Mouse (Mus musculus): ENCODE measurements around the gene Ffar3. TPM values are rescaled to one million over a fixed set of nuclear protein-coding genes. Genes with fewer than 3 reads are reported as not detected.

The Ffar3 gene
- polyA plus RNA-seq, 1 experiment from 2014 or later: not detected

- Histone ChIP-seq H3K9ac (replicated peaks) (no peak overlapping the region), H3K4me3 (replicated peaks) (no peak overlapping the region), H3K27me3 (replicated peaks) (no peaks in the 10 kb centered on the region), H3K9me3 (replicated peaks) (no peaks in the 10 kb centered on the region), H3K4me2 (no peak overlapping the region), H3K4me1 (no peaks in the 10 kb centered on the region), H3K27ac (replicated peaks) (no peak overlapping the region), H3K36me3 (no peaks in the 10 kb centered on the region)
- no peak for ATAC-seq (ENCODE audit: low FRiP score)
- 71% methylated on average over 6 of the region's 6 CpGs for WGBS
Measured at GRCm38 (mm10) chr7:30820131-30820530, 35.8 kb downstream of the Ffar3 start.

DNA sequence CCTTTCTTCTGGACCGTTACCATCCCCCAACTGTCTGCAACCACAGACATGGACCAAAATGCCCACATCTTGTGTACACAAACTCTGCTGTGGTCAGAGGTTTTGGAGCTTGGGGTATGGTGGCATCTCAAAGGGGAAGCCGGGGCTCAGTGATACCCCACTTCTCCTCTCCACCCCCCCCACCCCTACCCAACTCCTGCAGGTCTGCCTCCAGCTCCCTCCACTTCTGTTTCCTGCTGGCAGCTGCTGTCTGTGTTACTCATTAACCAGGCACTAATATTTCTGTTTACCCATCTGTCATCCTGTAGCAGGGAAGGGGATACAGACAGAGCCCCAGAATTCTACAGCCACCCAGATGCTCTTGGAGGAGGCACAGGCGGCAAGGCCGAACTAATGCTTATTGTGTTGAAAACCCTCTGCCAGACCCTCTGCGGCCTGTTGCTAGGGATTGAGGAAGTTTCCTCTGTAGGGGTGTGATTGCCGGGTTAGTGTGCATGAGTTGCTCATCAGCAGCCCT, 43.6 kb downstream of the Ffar3 start:
- Histone ChIP-seq H3K27me3 (replicated peaks) (no peaks in the 10 kb centered on the region), H3K27ac (replicated peaks) (no peak overlapping the region), H3K9ac (replicated peaks) (no peak overlapping the region), H3K4me3 (replicated peaks) (no peak overlapping the region), H3K9me3 (replicated peaks) (no peaks in the 10 kb centered on the region), H3K4me2 (no peak overlapping the region), H3K4me1 (no peaks in the 10 kb centered on the region), H3K36me3 (no peaks in the 10 kb centered on the region)
- no peak for ATAC-seq (ENCODE audit: low FRiP score)
- 62% methylated on average over 6 of the region's 6 CpGs for WGBS

GRCm38 (mm10) chr7:30811757-30812290, 44.2 kb downstream of the Ffar3 start:
- Histone ChIP-seq H3K4me2 (no peak overlapping the region), H3K27ac (replicated peaks) (no peak overlapping the region), H3K27me3 (replicated peaks) (no peaks in the 10 kb centered on the region), H3K4me1 (no peaks in the 10 kb centered on the region), H3K4me3 (replicated peaks) (no peak overlapping the region), H3K9me3 (replicated peaks) (no peaks in the 10 kb centered on the region), H3K9ac (replicated peaks) (no peak overlapping the region), H3K36me3 (no peaks in the 10 kb centered on the region)
- ATAC-seq (ENCODE audit: low FRiP score): no peak
- WGBS: 67% methylated on average over 9 of the region's 9 CpGs

- 54% methylated on average over 6 of the region's 6 CpGs for WGBS
- H3K27ac ChIP-seq (replicated peaks): no peak overlapping the region
- no peaks in the 10 kb centered on the region for H3K9me3 ChIP-seq (replicated peaks)
- H3K4me2 ChIP-seq: no peak overlapping the region
- H3K4me1 ChIP-seq: no peaks in the 10 kb centered on the region
- no peaks in the 10 kb centered on the region for H3K27me3 ChIP-seq (replicated peaks)
- ATAC-seq (ENCODE audit: low FRiP score): no peak
- H3K4me3 ChIP-seq (replicated peaks): no peak overlapping the region
- H3K36me3 ChIP-seq: no peaks in the 10 kb centered on the region
- no peak overlapping the region for H3K9ac ChIP-seq (replicated peaks)
Measured at GRCm38 (mm10) chr7:30810319-30810718, 45.7 kb downstream of the Ffar3 start.

- H3K27ac ChIP-seq (replicated peaks): no peak overlapping the region
- 49% methylated on average over 6 of the region's 6 CpGs for WGBS
- no peaks in the 10 kb centered on the region for H3K27me3 ChIP-seq (replicated peaks)
- no peak for ATAC-seq (ENCODE audit: low FRiP score)
- no peaks in the 10 kb centered on the region for H3K36me3 ChIP-seq
- no peaks in the 10 kb centered on the region for H3K9me3 ChIP-seq (replicated peaks)
- no peak overlapping the region for H3K4me3 ChIP-seq (replicated peaks)
- H3K9ac ChIP-seq (replicated peaks): no peak overlapping the region
- H3K4me2 ChIP-seq: no peak overlapping the region
- no peaks in the 10 kb centered on the region for H3K4me1 ChIP-seq
Measured at GRCm38 (mm10) chr7:30805924-30806323, 50.1 kb downstream of the Ffar3 start.

Other genes starting within 250 kb of the Ffar3 start
- 0.87 and 2.3 TPM in 2 replicates for gene Upk1a, start 243.3 kb downstream of the Ffar3 start, polyA plus RNA-seq (2015; fragmentation: Nextera tagmentation; extraction: Ambion mirVana)
- 1,176 and 1,358 TPM in 2 replicates for gene Cox6b1, start 230.0 kb downstream of the Ffar3 start, polyA plus RNA-seq (2015; fragmentation: Nextera tagmentation; extraction: Ambion mirVana)
- not detected in 2 replicates for gene Etv2, start 220.3 kb downstream of the Ffar3 start, polyA plus RNA-seq (2015; fragmentation: Nextera tagmentation; extraction: Ambion mirVana)
- 125 and 129 TPM in 2 replicates for gene Rbm42, start 205.9 kb downstream of the Ffar3 start, polyA plus RNA-seq (2015; fragmentation: Nextera tagmentation; extraction: Ambion mirVana)
- 22.5 and 29.3 TPM in 2 replicates for gene Haus5, start 191.2 kb downstream of the Ffar3 start, polyA plus RNA-seq (2015; fragmentation: Nextera tagmentation; extraction: Ambion mirVana)
- not detected in 2 replicates for gene Pmis2, start 184.6 kb downstream of the Ffar3 start, polyA plus RNA-seq (2015; fragmentation: Nextera tagmentation; extraction: Ambion mirVana)
- gene 2200002J24Rik, start 157.3 kb downstream of the Ffar3 start, polyA plus RNA-seq (2015; fragmentation: Nextera tagmentation; extraction: Ambion mirVana): 0.34 TPM in 1 of 2 replicates, not detected in the other
- gene Atp4a, start 144.0 kb downstream of the Ffar3 start, polyA plus RNA-seq (2015; fragmentation: Nextera tagmentation; extraction: Ambion mirVana): 2.8 and 3.2 TPM in 2 replicates
- 284 and 304 TPM in 2 replicates for gene Tmem147, start 126.6 kb downstream of the Ffar3 start, polyA plus RNA-seq (2015; fragmentation: Nextera tagmentation; extraction: Ambion mirVana)
- 0.73 and 1.0 TPM in 2 replicates for gene Gapdhs, start 112.5 kb downstream of the Ffar3 start, polyA plus RNA-seq (2015; fragmentation: Nextera tagmentation; extraction: Ambion mirVana)
- gene Sbsn, start 104.7 kb downstream of the Ffar3 start, polyA plus RNA-seq (2015; fragmentation: Nextera tagmentation; extraction: Ambion mirVana): 1.6 and 2.0 TPM in 2 replicates
- 3.7 and 6.2 TPM in 2 replicates for gene Dmkn, start 92.4 kb downstream of the Ffar3 start, polyA plus RNA-seq (2015; fragmentation: Nextera tagmentation; extraction: Ambion mirVana)
- gene Krtdap, start 68.3 kb downstream of the Ffar3 start, polyA plus RNA-seq (2015; fragmentation: Nextera tagmentation; extraction: Ambion mirVana): 2.4 and 10.4 TPM in 2 replicates
- gene Ffar2, start 32.4 kb downstream of the Ffar3 start, polyA plus RNA-seq (2015; fragmentation: Nextera tagmentation; extraction: Ambion mirVana): 0.15 and 1.1 TPM in 2 replicates
- gene Ffar1, start 5.4 kb upstream of the Ffar3 start, polyA plus RNA-seq (2015; fragmentation: Nextera tagmentation; extraction: Ambion mirVana): not detected in 2 replicates
- gene Cd22, start 24.2 kb upstream of the Ffar3 start, polyA plus RNA-seq (2015; fragmentation: Nextera tagmentation; extraction: Ambion mirVana): 0.10 and 0.11 TPM in 2 replicates
- 4.7 and 4.8 TPM in 2 replicates for gene Mag, start 58.7 kb upstream of the Ffar3 start, polyA plus RNA-seq (2015; fragmentation: Nextera tagmentation; extraction: Ambion mirVana)
- not detected in 2 replicates for gene Hamp2, start 68.5 kb upstream of the Ffar3 start, polyA plus RNA-seq (2015; fragmentation: Nextera tagmentation; extraction: Ambion mirVana)
- gene Hamp, start 87.9 kb upstream of the Ffar3 start, polyA plus RNA-seq (2015; fragmentation: Nextera tagmentation; extraction: Ambion mirVana): not detected in 2 replicates
- gene Usf2, start 100.6 kb upstream of the Ffar3 start, polyA plus RNA-seq (2015; fragmentation: Nextera tagmentation; extraction: Ambion mirVana): 27.7 and 36.0 TPM in 2 replicates
- 19.2 and 37.4 TPM in 2 replicates for gene Lsr, start 117.3 kb upstream of the Ffar3 start, polyA plus RNA-seq (2015; fragmentation: Nextera tagmentation; extraction: Ambion mirVana)
- 0.20 and 1.4 TPM in 2 replicates for gene Fam187b, start 117.6 kb upstream of the Ffar3 start, polyA plus RNA-seq (2015; fragmentation: Nextera tagmentation; extraction: Ambion mirVana)
- gene Fxyd5, start 186.3 kb upstream of the Ffar3 start, polyA plus RNA-seq (2015; fragmentation: Nextera tagmentation; extraction: Ambion mirVana): 22.2 and 27.8 TPM in 2 replicates
- 357 and 417 TPM in 2 replicates for gene Fxyd7, start 195.3 kb upstream of the Ffar3 start, polyA plus RNA-seq (2015; fragmentation: Nextera tagmentation; extraction: Ambion mirVana)
- gene Fxyd1, start 201.0 kb upstream of the Ffar3 start, polyA plus RNA-seq (2015; fragmentation: Nextera tagmentation; extraction: Ambion mirVana): 26.8 and 36.9 TPM in 2 replicates
- 1.3 and 1.7 TPM in 2 replicates for gene Lgi4, start 203.2 kb upstream of the Ffar3 start, polyA plus RNA-seq (2015; fragmentation: Nextera tagmentation; extraction: Ambion mirVana)
- gene Fxyd3, start 220.5 kb upstream of the Ffar3 start, polyA plus RNA-seq (2015; fragmentation: Nextera tagmentation; extraction: Ambion mirVana): 0.79 and 14.6 TPM in 2 replicates